Mouse (Mus musculus) heart, adult 2 months (tissue): ENCODE results near the gene Srpk1.

ENCODE experiments used
- CTCF ChIP-seq: fragments of 200-600 bp; IDR thresholded peaks from 2 replicates; pipeline ENCODE4 v1.8.1; 2022; ENCODE audit warnings: antibody characterized with exemption, mild to moderate bottlenecking, moderate library complexity
- EP300 ChIP-seq: fragments of 200-500 bp; IDR thresholded peaks from 2 replicates; pipeline ENCODE4 v1.6.1; 2011; ENCODE audit warnings: low read depth, low read length, control low read depth; ENCODE audit not compliant: insufficient read depth
- POLR2A ChIP-seq: fragments of 200-500 bp; IDR thresholded peaks from 2 replicates; pipeline ENCODE4 v1.6.1; 2011; ENCODE audit warnings: mild to moderate bottlenecking, low read depth, low read length, control low read depth; ENCODE audit not compliant: insufficient read depth

DNA sequence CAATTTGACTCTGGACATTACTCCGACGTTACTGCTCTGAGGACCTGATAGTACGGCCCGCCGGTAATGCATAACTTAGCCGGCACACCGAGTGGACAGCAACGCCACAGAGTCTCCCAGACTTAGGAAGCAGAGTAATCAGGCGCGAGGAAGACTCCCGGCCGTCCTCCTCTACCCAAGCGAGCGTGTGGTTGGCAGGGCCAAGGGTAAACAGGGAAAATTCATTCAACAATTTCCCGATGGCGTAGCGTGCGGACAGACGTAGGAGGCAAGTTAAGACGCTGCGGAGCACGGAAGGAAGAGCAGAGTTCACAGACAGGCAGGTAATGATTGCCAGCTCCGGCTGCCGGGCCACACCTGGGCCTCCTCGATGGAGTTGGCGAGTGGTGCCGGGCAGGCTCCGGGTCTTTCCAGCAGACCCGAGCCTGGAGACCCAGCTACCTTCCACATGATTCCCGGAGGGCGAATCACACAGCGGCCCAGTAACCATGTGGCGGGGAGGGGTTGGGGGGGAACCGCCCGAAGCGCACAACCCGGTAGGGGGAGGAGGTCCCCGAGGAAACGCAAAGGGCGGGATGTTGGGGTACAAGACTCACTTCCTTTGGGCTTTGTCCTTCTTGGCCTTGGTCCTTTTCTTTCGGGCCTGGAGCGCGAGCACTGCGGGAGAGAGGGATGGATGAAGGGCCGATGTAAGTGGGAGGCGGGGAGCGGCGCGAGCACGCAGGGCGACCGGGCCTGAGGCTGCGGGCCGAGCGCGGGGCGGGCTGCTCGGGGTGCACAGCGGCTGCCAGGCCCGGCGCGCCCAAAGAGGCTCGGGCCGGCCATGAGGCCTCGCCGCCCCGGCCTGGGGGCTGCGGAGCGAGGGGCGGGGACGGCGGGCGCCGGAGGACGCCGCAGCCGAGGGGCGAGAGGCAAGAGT, 869 bp downstream of the Srpk1 start:
- TF ChIP-seq CTCF (no peak), POLR2A (no peak), EP300 (no peak)
